Mouse (Mus musculus) limb, embryonic 14.5 days (tissue): ENCODE measurements around the gene 1700042G07Rik. TPM values are rescaled to one million over a fixed set of nuclear protein-coding genes. Genes with fewer than 3 reads are reported as not detected.

Experiments
- ATAC-seq: fragments of 200-750 bp; cut with Nextera tagmentation; 2 replicates; pipeline ENCODE4 v1.8.0; 2017; ENCODE audit warnings: low read depth, moderate number of reproducible peaks, moderate TSS enrichment; ENCODE audit not compliant: low FRiP score
- DNase-seq: peaks from one replicate; pipeline ENCODE4 v3.0.0-alpha.2; 2015; ENCODE audit warnings: low spot score
- H3K27ac ChIP-seq: fragments of 300-500 bp; sonication (generic); replicated peaks from 2 replicates; pipeline ENCODE4 v1.5.1; 2014; ENCODE audit warnings: low read depth, mild to moderate bottlenecking, low read length, moderate library complexity, mixed read lengths
- H3K27me3 ChIP-seq: fragments of 300-500 bp; sonication (generic); 2 replicates; pipeline ENCODE4 v1.6.1; 2014; ENCODE audit warnings: low read length, mixed read lengths; ENCODE audit not compliant: control insufficient read depth, insufficient read depth
- H3K36me3 ChIP-seq: fragments of 300-500 bp; sonication (generic); 2 replicates; pipeline ENCODE4 v1.6.1; 2014; ENCODE audit warnings: mild to moderate bottlenecking, low read length, moderate library complexity, mixed read lengths; ENCODE audit not compliant: control insufficient read depth, insufficient read depth
- H3K4me1 ChIP-seq: fragments of 300-500 bp; sonication (generic); 2 replicates; pipeline ENCODE4 v1.6.1; 2014; ENCODE audit warnings: antibody characterized with exemption, low read length, mixed read lengths; ENCODE audit not compliant: control insufficient read depth, insufficient read depth
- H3K4me2 ChIP-seq: fragments of 300-500 bp; sonication (generic); replicated peaks from 2 replicates; pipeline ENCODE4 v1.6.1; 2014; ENCODE audit warnings: low read depth, mild to moderate bottlenecking, low read length, moderate library complexity; ENCODE audit not compliant: severe bottlenecking
- H3K4me3 ChIP-seq: fragments of 300-500 bp; sonication (generic); replicated peaks from 2 replicates; pipeline ENCODE4 v1.5.1; 2014; ENCODE audit warnings: low read length
- H3K9ac ChIP-seq: fragments of 300-500 bp; sonication (generic); 2 replicates; pipeline ENCODE4 v1.6.1; 2014; ENCODE audit warnings: mild to moderate bottlenecking, low read depth, low read length, moderate library complexity; ENCODE audit not compliant: severe bottlenecking
- H3K9me3 ChIP-seq: fragments of 300-500 bp; sonication (generic); 2 replicates; pipeline ENCODE4 v1.6.1; 2016; ENCODE audit warnings: low read length; ENCODE audit not compliant: control insufficient read depth
- POLR2A ChIP-seq: fragments of 200-500 bp; IDR thresholded peaks from 2 replicates; pipeline ENCODE4 v1.8.0; 2012; ENCODE audit warnings: inconsistent platforms, mild to moderate bottlenecking, moderate library complexity, borderline replicate concordance; ENCODE audit not compliant: insufficient read depth, insufficient read length; ENCODE audit errors: extremely low read depth
- WGBS: fragments of 180-500 bp; shearing (Covaris S2); extraction: QIAGEN DNeasy Blood & Tissue Kit; methylation state at CpG from one replicate; pipeline ENCODE4 v1.1.7; 2014; 5-methylcytosine and 5-hydroxymethylcytosine counted together
- polyA plus RNA-seq, 2 experiments: library from polyadenylated mRNA; depleted of rRNA in 1 of 2; stranded (reverse) in 1 of 2; unstranded in 1 of 2; fragments of >200 nt; fragmentation: Nextera tagmentation in 1 of 2; extraction: Ambion mirVana in 1 of 2; gene quantifications; 2 replicates each; pipeline versions ENCODE4 v1.2.1 to v1.2.3; 2012 to 2014

The 1700042G07Rik gene
- polyA plus RNA-seq, 2 experiments: not detected

DNA sequence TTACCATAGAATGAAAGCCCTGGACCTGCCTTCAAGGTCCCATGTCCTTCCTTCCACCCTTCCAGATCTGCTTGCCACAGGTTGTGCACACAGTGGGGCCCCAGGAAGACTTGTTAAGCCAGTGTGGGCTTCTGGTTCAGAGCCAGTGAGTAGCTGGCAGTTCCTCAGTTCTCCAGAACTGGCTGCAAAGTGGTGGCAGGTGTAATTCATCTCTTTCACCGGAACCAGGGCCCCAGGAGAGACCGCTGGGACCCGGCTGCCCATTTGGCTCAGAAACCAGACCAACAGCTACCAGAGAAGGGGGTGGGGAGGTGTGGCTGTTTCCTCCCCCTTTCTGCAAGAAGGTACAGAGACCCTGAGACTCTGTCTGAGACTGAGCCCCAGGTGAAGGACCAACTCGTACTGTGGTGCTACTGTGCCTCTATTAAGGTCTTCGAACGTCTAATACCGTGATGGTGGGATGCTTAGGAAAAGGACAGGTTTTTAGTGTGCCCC lies 29.8 kb upstream of the 1700042G07Rik start:
- Histone ChIP-seq H3K9ac (peak overlapping the region; percentile 72; the same call in 1 of the 2 replicates), H3K27ac (no peak overlapping the region), H3K4me1 (peaks cover 5% of the 10 kb centered on the region), H3K4me2 (peak overlapping the region; percentile 81), H3K9me3 (no peaks in the 10 kb centered on the region), H3K4me3 (peak overlapping the region; percentile 67), H3K27me3 (no peaks in the 10 kb centered on the region), H3K36me3 (no peaks in the 10 kb centered on the region)
- no peak for ATAC-seq
- WGBS: 4% methylated on average over 7 of the region's 7 CpGs
- DNase-seq: no peak
- no peak for TF ChIP-seq POLR2A

DNA sequence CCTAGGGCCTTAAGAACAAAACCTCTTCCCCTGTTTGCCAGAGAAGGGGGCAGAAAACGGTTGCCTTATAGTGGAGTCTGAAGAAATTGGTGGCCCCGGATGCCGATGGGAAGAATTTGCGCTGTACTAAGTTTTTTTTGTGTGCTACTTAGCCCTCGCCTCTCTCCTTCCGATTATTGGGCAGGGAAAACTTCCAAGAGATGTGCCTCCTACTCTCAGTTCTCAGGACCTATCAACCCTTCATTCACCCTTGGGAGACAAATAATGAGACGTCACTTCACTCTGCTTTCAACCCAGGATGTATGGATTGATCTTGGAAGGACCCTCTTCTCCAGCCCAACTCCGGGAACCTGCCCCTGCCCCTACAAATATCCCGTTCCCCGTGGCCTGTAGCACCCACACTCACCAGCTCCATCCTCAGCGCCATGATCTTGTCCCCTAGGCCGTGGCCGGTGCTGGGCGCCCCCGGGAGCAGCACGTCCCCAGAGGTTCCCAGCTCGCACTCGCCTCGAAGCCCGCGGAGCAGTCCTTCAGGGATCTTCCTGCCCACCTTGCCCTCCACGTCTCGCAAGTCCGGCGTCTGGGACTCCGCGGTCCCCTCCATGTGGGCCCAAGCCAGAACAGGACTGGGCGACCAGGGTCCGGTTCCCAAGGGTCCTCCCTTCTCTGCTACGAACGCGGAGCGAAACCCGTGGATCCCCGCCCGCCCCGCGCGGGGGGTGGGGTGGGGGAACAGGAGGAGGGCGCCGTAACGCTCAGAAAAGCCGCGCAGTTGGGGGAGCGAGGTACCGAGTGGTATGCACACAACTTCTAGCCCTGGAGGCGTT lies 29.1 kb upstream of the 1700042G07Rik start:
- no peak for TF ChIP-seq POLR2A
- Histone ChIP-seq H3K27ac (no peak overlapping the region), H3K9ac (peak overlapping the region; percentile 72), H3K9me3 (no peaks in the 10 kb centered on the region), H3K4me3 (peak overlapping the region; percentile 67), H3K27me3 (no peaks in the 10 kb centered on the region), H3K4me2 (peak overlapping the region; percentile 81), H3K36me3 (no peaks in the 10 kb centered on the region), H3K4me1 (peaks cover 5% of the 10 kb centered on the region)
- DNase-seq (peak; percentile 55), ATAC-seq (peak; percentile 84)
- WGBS: under 1% methylated on average over 45 of the region's 47 CpGs

DNA sequence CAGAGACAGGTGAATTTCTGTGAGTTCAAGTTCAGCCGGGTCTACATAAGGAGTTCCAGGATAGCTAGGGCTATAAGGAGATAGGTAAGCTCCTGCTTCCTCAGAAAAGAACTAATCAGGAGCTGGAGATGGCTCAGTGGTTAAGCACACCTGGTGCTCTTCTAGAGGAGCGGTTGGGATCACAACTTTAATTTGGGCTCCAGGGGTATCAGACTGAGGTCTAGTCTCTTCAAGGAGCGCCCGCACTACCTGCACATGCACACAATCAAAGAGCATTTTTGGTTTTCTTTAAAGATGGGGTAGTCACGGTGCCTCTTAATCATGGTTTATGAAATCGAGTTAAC lies 23.4 kb upstream of the 1700042G07Rik start:
- peaks cover 33% of the 10 kb centered on the region for H3K36me3 ChIP-seq
- peak overlapping the region; percentile 78 for H3K4me3 ChIP-seq
- WGBS: 22% methylated on average over 6 of the region's 6 CpGs
- peak overlapping the region; percentile 94 for H3K9ac ChIP-seq
- peak overlapping the region; percentile 91 for H3K27ac ChIP-seq
- no peak for DNase-seq
- peaks cover 11% of the 10 kb centered on the region for H3K4me1 ChIP-seq
- no peak for ATAC-seq
- H3K4me2 ChIP-seq: peak overlapping the region; percentile 80
- no peaks in the 10 kb centered on the region for H3K9me3 ChIP-seq
- no peak for TF ChIP-seq POLR2A
- no peaks in the 10 kb centered on the region for H3K27me3 ChIP-seq

GRCm38 (mm10) chr4:116150156-116150861 lies 22.9 kb upstream of the 1700042G07Rik start:
- WGBS: under 1% methylated on average over 58 of the region's 73 CpGs
- ATAC-seq: peak; percentile 92

GRCm38 (mm10) chr4:116150862-116151221 lies 22.3 kb upstream of the 1700042G07Rik start:
- Histone ChIP-seq H3K27me3 (no peaks in the 10 kb centered on the region), H3K4me3 (peak overlapping the region; percentile 78), H3K36me3 (peaks cover 44% of the 10 kb centered on the region), H3K4me2 (peak overlapping the region; percentile 80), H3K27ac (peak overlapping the region; percentile 91), H3K4me1 (peaks cover 11% of the 10 kb centered on the region), H3K9ac (peak overlapping the region; percentile 94), H3K9me3 (no peaks in the 10 kb centered on the region)
- no peak for TF ChIP-seq POLR2A
- no peak for ATAC-seq
- DNase-seq: no peak
- WGBS: 14% methylated on average over 4 of the region's 4 CpGs

More at GRCm38 (mm10) chr4:116150156-116150861, 22.9 kb upstream of the 1700042G07Rik start:
- peak; percentile 71 for TF ChIP-seq POLR2A
- Histone ChIP-seq H3K9me3 (no peaks in the 10 kb centered on the region), H3K9ac (peak overlapping the region; percentile 94), H3K4me3 (peak overlapping the region; percentile 78), H3K27ac (peak overlapping the region; percentile 91), H3K36me3 (peaks cover 39% of the 10 kb centered on the region), H3K27me3 (no peaks in the 10 kb centered on the region), H3K4me1 (peaks cover 11% of the 10 kb centered on the region), H3K4me2 (peak overlapping the region; percentile 80)
- DNase-seq: peak; percentile 61
